Comparison of ENCODE assay signal across 8 mouse cellular contexts in the genomic region with DNA sequence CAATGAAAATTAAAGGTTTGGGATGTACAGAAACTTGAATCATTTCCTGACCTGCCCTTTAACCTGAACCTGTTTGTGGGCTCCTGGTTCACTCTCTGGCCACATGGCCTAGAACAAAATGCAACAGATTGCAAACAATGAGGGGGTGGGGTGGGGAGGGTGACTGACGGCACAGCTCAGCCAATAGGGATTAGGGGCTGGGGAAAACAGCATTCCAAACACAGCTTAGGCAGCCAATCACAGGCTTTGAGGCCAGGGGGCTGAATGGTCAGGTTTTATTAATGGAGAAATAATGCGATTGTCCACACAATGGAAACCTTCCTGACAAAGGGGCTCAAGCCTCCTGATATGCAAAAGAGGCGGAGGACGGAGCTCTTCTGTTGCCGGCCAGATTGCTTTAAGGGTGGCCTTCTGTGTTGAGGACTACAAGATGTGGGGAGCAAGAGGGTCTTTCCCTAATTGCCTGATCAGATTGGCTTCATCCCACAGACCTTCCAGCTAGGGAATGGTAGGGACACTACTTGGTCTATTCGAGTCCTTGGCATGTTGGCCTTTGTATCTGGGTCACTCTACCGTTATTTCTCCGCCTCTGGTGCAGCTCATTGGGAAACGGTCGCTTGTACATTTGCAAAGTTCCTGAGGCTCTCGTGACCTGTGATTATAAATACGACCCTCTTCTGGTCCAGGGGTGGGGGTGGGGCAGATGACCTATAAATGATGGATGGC. TPM values are rescaled to one million over a fixed set of nuclear protein-coding genes. Genes with fewer than 3 reads are reported as not detected.
DNase-seq lines count a peak whose midpoint lies in the region; ATAC-seq and TF ChIP-seq lines count a peak whose summit lies in the region.

No protein-coding gene starts in this region.

- H3K4me3 ChIP-seq in left cerebral cortex, adult 2 months = peak overlapping the region; percentile 16; the same call in 1 of the 2 replicates
- peak overlapping the region; percentile 82 for H3K4me3 ChIP-seq in embryonic facial prominence, embryonic 11.5 days (ENCODE audit: low read depth, low read length)
- peak overlapping the region; percentile 82 for H3K4me3 ChIP-seq in limb, embryonic 13.5 days
- H3K4me3 ChIP-seq in neural tube, embryonic 15.5 days (replicated peaks) = peak overlapping the region; percentile 69

- peak overlapping the region; percentile 51 for H3K9ac ChIP-seq in embryonic facial prominence, embryonic 11.5 days (replicated peaks; ENCODE audit: low read length)
- peak overlapping the region; percentile 39; the same call in 1 of the 2 replicates for H3K9ac ChIP-seq in limb, embryonic 13.5 days
- H3K9ac ChIP-seq in neural tube, embryonic 15.5 days (replicated peaks) = peak overlapping the region; percentile 54

- H3K36me3 ChIP-seq in embryonic facial prominence, embryonic 11.5 days (replicated peaks; ENCODE audit: control insufficient read depth, insufficient read depth, low read depth, low read length) = no peaks in the 10 kb centered on the region; the same call in 1 of the 2 replicates
- H3K36me3 ChIP-seq in limb, embryonic 13.5 days = peaks cover 19% of the 10 kb centered on the region
- H3K36me3 ChIP-seq in neural tube, embryonic 15.5 days = peaks cover 19% of the 10 kb centered on the region

- H3K4me1 ChIP-seq in embryonic facial prominence, embryonic 11.5 days (ENCODE audit: control insufficient read depth, insufficient read depth, low read length) = no peaks in the 10 kb centered on the region
- H3K4me1 ChIP-seq in limb, embryonic 13.5 days = peaks cover 42% of the 10 kb centered on the region
- H3K4me1 ChIP-seq in neural tube, embryonic 15.5 days = peaks cover 56% of the 10 kb centered on the region

- 15% methylated on average over 12 of the region's 12 CpGs for WGBS in embryonic facial prominence, embryonic 11.5 days
- WGBS in limb, embryonic 13.5 days = 12% methylated on average over 12 of the region's 12 CpGs
- 2% methylated on average over 12 of the region's 12 CpGs for WGBS in neural tube, embryonic 15.5 days

- peak; percentile 40; the same call in 1 of the 2 replicates for ATAC-seq in embryonic facial prominence, embryonic 11.5 days (replicated peaks; ENCODE audit: insufficient number of reproducible peaks, low FRiP score, low TSS enrichment, low read depth)
- 0 out of 2 replicates have a peak, but pooled peaks have one; percentile 26 for ATAC-seq in limb, embryonic 13.5 days (ENCODE audit: low FRiP score, low read depth)
- ATAC-seq in neural tube, embryonic 15.5 days (ENCODE audit: low FRiP score) = peak; percentile 68
- no peak for ATAC-seq in monocyte, adult 5-6 weeks (replicated peaks; ENCODE audit: insufficient number of reproducible peaks, low FRiP score, low TSS enrichment, poor library complexity, severe bottlenecking)

- no peak for DNase-seq in left cerebral cortex, adult 2 months (ENCODE audit: extremely low spot score in 1 of 2, low spot score in 2 of 2)
- no peak for DNase-seq in left cerebral cortex, adult 11 months (ENCODE audit: low spot score)
- peak; percentile 81 for DNase-seq in embryonic facial prominence, embryonic 11.5 days (ENCODE audit: low spot score)
- DNase-seq in spleen, postnatal 4 days (ENCODE audit: low spot score in 2 of 2) = no peak
- no peak for DNase-seq in adrenal gland, adult (ENCODE audit: inconsistent age in 2 of 2, low spot score in 1 of 2)

- no peak for TF ChIP-seq CTCF in left cerebral cortex, adult 2 months (IDR thresholded peaks at IDR 0.05)

- intact Hi-C loops in left cerebral cortex, adult 2 months (cut with DNase I) = loop anchor here (5.0 kb wide), 1 partner anchor 254 kb away; no protein-coding TSS in a partner anchor

- H3K27ac ChIP-seq in left cerebral cortex, adult 2 months = no peak overlapping the region
- H3K27ac ChIP-seq in embryonic facial prominence, embryonic 11.5 days (replicated peaks; ENCODE audit: low read depth, low read length) = peak overlapping the region; percentile 62; the same call in 1 of the 2 replicates
- H3K27ac ChIP-seq in limb, embryonic 13.5 days = no peak overlapping the region
- H3K27ac ChIP-seq in neural tube, embryonic 15.5 days (replicated peaks) = peak overlapping the region; percentile 92

- H3K27me3 ChIP-seq in embryonic facial prominence, embryonic 11.5 days (ENCODE audit: control insufficient read depth, insufficient read depth, low read length) = no peaks in the 10 kb centered on the region
- H3K27me3 ChIP-seq in limb, embryonic 13.5 days = 0 out of 2 replicates have a peak, but pooled peaks cover 9% of the 10 kb centered on the region
- H3K27me3 ChIP-seq in neural tube, embryonic 15.5 days (replicated peaks) = no peaks in the 10 kb centered on the region

- H3K4me2 ChIP-seq in embryonic facial prominence, embryonic 11.5 days (ENCODE audit: low read depth, low read length) = peak overlapping the region; percentile 92
- H3K4me2 ChIP-seq in limb, embryonic 13.5 days (replicated peaks) = peak overlapping the region; percentile 93
- H3K4me2 ChIP-seq in neural tube, embryonic 15.5 days = peak overlapping the region; percentile 87

- H3K9me3 ChIP-seq in embryonic facial prominence, embryonic 11.5 days (replicated peaks; ENCODE audit: control insufficient read depth, low read length) = no peaks in the 10 kb centered on the region
- no peaks in the 10 kb centered on the region for H3K9me3 ChIP-seq in limb, embryonic 13.5 days
- H3K9me3 ChIP-seq in neural tube, embryonic 15.5 days (replicated peaks) = no peaks in the 10 kb centered on the region

RNA-seq across cellular contexts. Expression of a gene that starts 3.2 kb away (rescaled TPM):
- 10 to 100 TPM; 11.3 to 12.0 TPM for total RNA-seq in left cerebral cortex, adult 2 months (2021)
- 40.0 and 46.3 TPM in 2 replicates for polyA plus RNA-seq in embryonic facial prominence, embryonic 11.5 days (2014; fragmentation: Nextera tagmentation; extraction: Ambion mirVana)
- polyA plus RNA-seq in limb, embryonic 13.5 days (2015; fragmentation: Nextera tagmentation; extraction: Ambion mirVana) = 28.2 and 29.2 TPM in 2 replicates
- polyA plus RNA-seq in neural tube, embryonic 15.5 days (2015; fragmentation: Nextera tagmentation; extraction: Ambion mirVana) = 38.2 and 52.3 TPM in 2 replicates
- 1.3 TPM in 1 of 3 replicates, not detected in the others for total RNA-seq in monocyte, adult 5-6 weeks (2017)

RNA-seq across cellular contexts. Expression of a gene that starts 17.7 kb away (rescaled TPM):
- total RNA-seq in left cerebral cortex, adult 2 months (2021) = 10 to 100 TPM; 17.9 to 21.8 TPM
- polyA plus RNA-seq in embryonic facial prominence, embryonic 11.5 days (2014; fragmentation: Nextera tagmentation; extraction: Ambion mirVana) = 21.6 and 21.9 TPM in 2 replicates
- polyA plus RNA-seq in limb, embryonic 13.5 days (2015; fragmentation: Nextera tagmentation; extraction: Ambion mirVana) = 19.1 and 21.5 TPM in 2 replicates
- 21.0 and 21.9 TPM in 2 replicates for polyA plus RNA-seq in neural tube, embryonic 15.5 days (2015; fragmentation: Nextera tagmentation; extraction: Ambion mirVana)
- 14.1 to 23.3 TPM (median 15.6 TPM) in 3 replicates for total RNA-seq in monocyte, adult 5-6 weeks (2017)

RNA-seq across cellular contexts. Expression of a gene that starts 37.7 kb away (rescaled TPM):
- 10 to 100 TPM; 35.0 to 39.8 TPM for total RNA-seq in left cerebral cortex, adult 2 months (2021)
- polyA plus RNA-seq in embryonic facial prominence, embryonic 11.5 days (2014; fragmentation: Nextera tagmentation; extraction: Ambion mirVana) = 8.2 and 8.7 TPM in 2 replicates
- 8.0 and 9.1 TPM in 2 replicates for polyA plus RNA-seq in limb, embryonic 13.5 days (2015; fragmentation: Nextera tagmentation; extraction: Ambion mirVana)
- polyA plus RNA-seq in neural tube, embryonic 15.5 days (2015; fragmentation: Nextera tagmentation; extraction: Ambion mirVana) = 23.3 and 29.3 TPM in 2 replicates
- not detected in 3 replicates for total RNA-seq in monocyte, adult 5-6 weeks (2017)

Comparison
In these comparisons a context has a peak if more than half of its experiments do, and no peak if none do; other contexts are left out.
1. H3K27ac ChIP-seq: peak in embryonic facial prominence, embryonic 11.5 days (single experiment) and neural tube, embryonic 15.5 days (single experiment); none in left cerebral cortex, adult 2 months (single experiment) and limb, embryonic 13.5 days (single experiment).
2. H3K4me3 ChIP-seq: peak in every context shown above with its lines; median percentile 82 in embryonic facial prominence, embryonic 11.5 days; 82 in limb, embryonic 13.5 days; 69 in neural tube, embryonic 15.5 days; 16 in left cerebral cortex, adult 2 months.
3. Peak in every context shown above with its lines, with median percentiles within 50 percentile points of each other: H3K4me2 ChIP-seq and H3K9ac ChIP-seq.